In the genomic region with DNA sequence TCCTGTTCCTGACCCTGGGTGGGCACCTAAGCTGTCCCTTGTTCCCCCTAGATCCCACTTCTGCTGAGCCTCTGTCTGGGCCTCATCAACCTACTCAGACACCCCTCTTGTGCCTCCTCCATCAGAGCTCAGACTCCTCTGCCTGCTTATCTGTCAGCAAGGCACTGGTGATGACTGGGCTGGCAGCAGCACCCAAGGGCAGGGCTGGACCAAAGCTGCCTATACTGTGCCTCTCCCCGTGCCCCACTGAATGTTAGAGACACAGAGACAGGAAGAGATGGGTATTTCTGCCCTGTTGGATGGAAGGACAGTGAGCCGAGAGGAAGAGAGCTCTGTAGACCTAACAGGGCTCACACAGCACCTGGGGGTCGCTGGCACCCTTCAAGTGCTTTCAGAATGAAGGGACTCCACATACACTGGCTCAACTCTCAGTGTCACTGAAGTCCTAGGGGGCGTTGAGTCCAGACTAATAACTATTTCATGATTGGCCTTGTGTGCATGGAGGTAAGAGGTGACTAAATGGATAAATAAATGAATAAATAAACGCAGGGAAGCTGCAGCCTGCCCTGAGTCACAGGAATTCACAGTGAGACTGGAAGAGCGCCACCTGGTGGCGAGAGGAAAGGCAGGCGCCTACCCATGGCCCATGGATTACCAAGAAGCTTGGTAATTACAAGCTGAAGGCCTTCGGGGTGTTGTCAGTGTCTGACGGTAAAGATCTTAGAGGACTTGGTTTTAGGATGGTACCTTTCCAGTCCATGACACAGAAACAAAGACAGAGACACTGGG, we compare ENCODE assay signal across 8 mouse cellular contexts. TPM values are rescaled to one million over a fixed set of nuclear protein-coding genes. Genes with fewer than 3 reads are reported as not detected.
DNase-seq lines count a peak whose midpoint lies in the region; ATAC-seq and TF ChIP-seq lines count a peak whose summit lies in the region.

No protein-coding gene starts in this region.

- peaks cover 15% of the 10 kb centered on the region for H3K36me3 ChIP-seq in forebrain, postnatal 0 days (ENCODE audit: insufficient read depth)
- peaks cover 24% of the 10 kb centered on the region for H3K36me3 ChIP-seq in hindbrain, embryonic 13.5 days

- DNase-seq in Muller cell, postnatal 12 days (ENCODE audit: inconsistent ontology term), result peak; percentile 65
- DNase-seq in cerebellum, adult 18-20 months, result peak; percentile 76 to 89
- DNase-seq in forebrain, postnatal 0 days, result peak; percentile 91
- DNase-seq in layer of hippocampus, postnatal 10 days (ENCODE audit: low spot score in 2 of 2), result peak; percentile 81 to 84
- DNase-seq in lung, postnatal 14 days, result peak; percentile 85
- peak; percentile 86 for DNase-seq in retina, postnatal 1 day
- peak; percentile 80 for DNase-seq in urinary bladder, postnatal 14 days (ENCODE audit: low spot score)

- no peak overlapping the region for H3K4me2 ChIP-seq in forebrain, postnatal 0 days (ENCODE audit: low read depth)
- no peak overlapping the region for H3K4me2 ChIP-seq in hindbrain, embryonic 13.5 days

- H3K9ac ChIP-seq in forebrain, postnatal 0 days, result no peak overlapping the region
- H3K9ac ChIP-seq in hindbrain, embryonic 13.5 days, result no peak overlapping the region

- H3K4me1 ChIP-seq in forebrain, postnatal 0 days (ENCODE audit: insufficient read depth), result no peaks in the 10 kb centered on the region
- no peaks in the 10 kb centered on the region for H3K4me1 ChIP-seq in hindbrain, embryonic 13.5 days (replicated peaks)

- no peak overlapping the region for H3K4me3 ChIP-seq in forebrain, postnatal 0 days (ENCODE audit: low read depth, low read length)
- no peak overlapping the region for H3K4me3 ChIP-seq in hindbrain, embryonic 13.5 days

- peak; percentile 96 for TF ChIP-seq CTCF in forebrain, postnatal 0 days (IDR thresholded peaks at IDR 0.05; ENCODE audit: low read depth)

- H3K27me3 ChIP-seq in forebrain, postnatal 0 days (ENCODE audit: insufficient read depth, low read length), result no peaks in the 10 kb centered on the region
- H3K27me3 ChIP-seq in hindbrain, embryonic 13.5 days, result no peaks in the 10 kb centered on the region

- ATAC-seq in forebrain, postnatal 0 days, result peak; percentile 89
- ATAC-seq in hindbrain, embryonic 13.5 days (ENCODE audit: low FRiP score), result peak; percentile 73

- 20% methylated on average over 10 of the region's 10 CpGs for WGBS in forebrain, postnatal 0 days
- WGBS in hindbrain, embryonic 13.5 days, result 28% methylated on average over 10 of the region's 10 CpGs

- H3K27ac ChIP-seq in forebrain, postnatal 0 days (ENCODE audit: low read depth, low read length), result no peak overlapping the region
- no peak overlapping the region for H3K27ac ChIP-seq in hindbrain, embryonic 13.5 days

- H3K9me3 ChIP-seq in forebrain, postnatal 0 days (ENCODE audit: low read length), result no peaks in the 10 kb centered on the region
- no peaks in the 10 kb centered on the region for H3K9me3 ChIP-seq in hindbrain, embryonic 13.5 days

RNA-seq across cellular contexts. Expression of a gene that starts 3.2 kb away (rescaled TPM):
- 0.38 and 0.95 TPM in 2 replicates for total RNA-seq in forebrain, postnatal 0 days (2014; rRNA removed)
- polyA plus RNA-seq in forebrain, postnatal 0 days (2015; fragmentation: Nextera tagmentation; extraction: Ambion mirVana), result 0.27 and 0.49 TPM in 2 replicates
- polyA plus RNA-seq in hindbrain, embryonic 13.5 days (2015; fragmentation: Nextera tagmentation; extraction: Ambion mirVana), result 0.77 and 0.79 TPM in 2 replicates
- under 1 TPM; 0.11 to 0.23 TPM for total RNA-seq in layer of hippocampus, postnatal 10 days (2021)

RNA-seq across cellular contexts. Expression of a gene that starts 26.8 kb away (rescaled TPM):
- total RNA-seq in forebrain, postnatal 0 days (2014; rRNA removed), result 144 and 219 TPM in 2 replicates
- 205 and 246 TPM in 2 replicates for polyA plus RNA-seq in forebrain, postnatal 0 days (2015; fragmentation: Nextera tagmentation; extraction: Ambion mirVana)
- 126 TPM in 2 replicates for polyA plus RNA-seq in hindbrain, embryonic 13.5 days (2015; fragmentation: Nextera tagmentation; extraction: Ambion mirVana)
- 100 to 1,000 TPM; 468 to 470 TPM for total RNA-seq in layer of hippocampus, postnatal 10 days (2021)

RNA-seq across cellular contexts. Expression of a gene that starts 26.8 kb away (rescaled TPM):
- total RNA-seq in forebrain, postnatal 0 days (2014; rRNA removed), result 7.5 and 8.7 TPM in 2 replicates
- 26.3 and 28.1 TPM in 2 replicates for polyA plus RNA-seq in forebrain, postnatal 0 days (2015; fragmentation: Nextera tagmentation; extraction: Ambion mirVana)
- 32.1 and 34.0 TPM in 2 replicates for polyA plus RNA-seq in hindbrain, embryonic 13.5 days (2015; fragmentation: Nextera tagmentation; extraction: Ambion mirVana)
- 10 to 100 TPM; 21.4 to 26.2 TPM for total RNA-seq in layer of hippocampus, postnatal 10 days (2021)

RNA-seq across cellular contexts. Expression of a gene that starts 27.1 kb away (rescaled TPM):
- total RNA-seq in forebrain, postnatal 0 days (2014; rRNA removed), result 1.9 and 2.4 TPM in 2 replicates
- 1.1 and 1.4 TPM in 2 replicates for polyA plus RNA-seq in forebrain, postnatal 0 days (2015; fragmentation: Nextera tagmentation; extraction: Ambion mirVana)
- polyA plus RNA-seq in hindbrain, embryonic 13.5 days (2015; fragmentation: Nextera tagmentation; extraction: Ambion mirVana), result 1.4 and 1.5 TPM in 2 replicates
- 1 to 10 TPM; 1.1 to 1.5 TPM for total RNA-seq in layer of hippocampus, postnatal 10 days (2021)

RNA-seq across cellular contexts. Expression of a gene that starts 39.5 kb away (rescaled TPM):
- 5.2 and 6.3 TPM in 2 replicates for total RNA-seq in forebrain, postnatal 0 days (2014; rRNA removed)
- 6.3 and 7.4 TPM in 2 replicates for polyA plus RNA-seq in forebrain, postnatal 0 days (2015; fragmentation: Nextera tagmentation; extraction: Ambion mirVana)
- 10.7 and 11.8 TPM in 2 replicates for polyA plus RNA-seq in hindbrain, embryonic 13.5 days (2015; fragmentation: Nextera tagmentation; extraction: Ambion mirVana)
- total RNA-seq in layer of hippocampus, postnatal 10 days (2021), result 1 to 10 TPM; 4.5 TPM
